Mouse (Mus musculus) CD4-positive helper T cell, adult 2 months (primary cell): Measurements from ENCODE around the gene Olig1.
"Not testable (repeated sequence)": the region's sequence is repeated elsewhere in the genome, so short reads cannot be mapped to it uniquely, and the experiment has no call there.

ENCODE experiments used
- DNase-seq: peaks from one replicate; pipeline ENCODE4 v3.0.0-alpha.2; 2012; ENCODE audit warnings: low read depth, missing footprints, low spot score

The Olig1 gene

GRCm38 (mm10) chr16:91239024-91239423, 30.5 kb upstream of the Olig1 start:
- no peak for DNase-seq

GRCm38 (mm10) chr16:91246292-91246691, 23.3 kb upstream of the Olig1 start:
- DNase-seq, result no peak

DNA sequence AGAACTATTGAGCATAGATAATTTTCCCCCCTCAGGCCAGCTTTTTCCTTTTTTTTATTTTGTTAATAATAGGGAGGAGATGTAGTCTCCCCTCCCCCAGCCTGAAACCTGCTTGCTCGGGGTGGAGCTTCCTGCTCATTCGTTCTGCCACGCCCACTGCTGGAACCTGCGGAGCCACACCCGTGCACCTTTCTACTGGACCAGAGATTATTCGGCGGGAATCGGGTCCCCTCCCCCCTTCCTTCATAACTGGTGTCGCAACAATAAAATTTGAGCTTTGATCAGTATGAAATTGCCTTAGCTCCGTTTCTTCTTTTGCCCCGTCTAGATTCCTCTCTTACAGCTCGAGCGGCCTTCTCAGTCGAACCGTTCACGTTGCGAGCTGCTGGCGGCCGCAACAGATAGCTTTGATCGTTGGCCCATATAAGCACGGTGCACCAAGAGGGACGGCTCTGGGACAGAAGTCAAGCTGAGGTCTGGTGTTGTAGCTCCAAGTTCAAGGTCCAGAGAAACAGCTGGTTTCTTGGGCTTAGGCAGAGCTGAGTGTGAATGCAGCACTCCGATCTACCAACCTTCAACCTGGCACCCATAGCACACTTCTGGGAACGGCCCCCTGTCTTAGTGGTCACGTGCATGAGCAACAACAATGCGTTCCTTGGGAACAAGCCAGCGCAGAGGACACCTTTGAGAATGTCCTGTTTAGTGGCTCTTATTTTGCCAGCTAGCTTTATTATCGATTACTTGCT, 14.0 kb upstream of the Olig1 start:
- DNase-seq, result not testable (repeated sequence)

DNA sequence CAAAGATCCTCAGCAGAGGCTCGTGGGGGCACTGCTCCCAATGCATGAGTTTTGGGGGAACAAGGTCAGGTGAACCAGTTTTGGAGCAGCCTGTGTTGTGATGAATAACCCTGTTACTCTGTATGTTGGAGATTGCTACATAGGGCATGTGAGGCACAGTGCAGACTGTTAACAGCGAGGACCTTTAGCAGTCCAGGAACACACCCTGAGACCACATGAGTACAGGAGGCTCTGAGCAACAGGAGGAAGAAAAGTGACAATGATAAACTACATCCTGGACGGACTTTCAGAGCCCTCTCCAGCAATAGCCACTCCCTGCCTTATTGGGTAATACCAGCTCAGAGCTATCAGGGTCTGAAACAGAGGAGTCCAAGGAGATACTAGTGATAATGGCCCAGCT, 10.6 kb upstream of the Olig1 start:
- no peak for DNase-seq

- no peak for DNase-seq
These were observed 8.7 kb upstream of the Olig1 start for GRCm38 (mm10) chr16:91260861-91261260.

- no peak for DNase-seq
These were observed 6.9 kb upstream of the Olig1 start for GRCm38 (mm10) chr16:91262467-91263220.

- DNase-seq, result no peak
These were observed 3.6 kb upstream of the Olig1 start for GRCm38 (mm10) chr16:91265972-91266371.

GRCm38 (mm10) chr16:91268724-91269452, 684 bp upstream of the Olig1 start:
- no peak for DNase-seq

DNA sequence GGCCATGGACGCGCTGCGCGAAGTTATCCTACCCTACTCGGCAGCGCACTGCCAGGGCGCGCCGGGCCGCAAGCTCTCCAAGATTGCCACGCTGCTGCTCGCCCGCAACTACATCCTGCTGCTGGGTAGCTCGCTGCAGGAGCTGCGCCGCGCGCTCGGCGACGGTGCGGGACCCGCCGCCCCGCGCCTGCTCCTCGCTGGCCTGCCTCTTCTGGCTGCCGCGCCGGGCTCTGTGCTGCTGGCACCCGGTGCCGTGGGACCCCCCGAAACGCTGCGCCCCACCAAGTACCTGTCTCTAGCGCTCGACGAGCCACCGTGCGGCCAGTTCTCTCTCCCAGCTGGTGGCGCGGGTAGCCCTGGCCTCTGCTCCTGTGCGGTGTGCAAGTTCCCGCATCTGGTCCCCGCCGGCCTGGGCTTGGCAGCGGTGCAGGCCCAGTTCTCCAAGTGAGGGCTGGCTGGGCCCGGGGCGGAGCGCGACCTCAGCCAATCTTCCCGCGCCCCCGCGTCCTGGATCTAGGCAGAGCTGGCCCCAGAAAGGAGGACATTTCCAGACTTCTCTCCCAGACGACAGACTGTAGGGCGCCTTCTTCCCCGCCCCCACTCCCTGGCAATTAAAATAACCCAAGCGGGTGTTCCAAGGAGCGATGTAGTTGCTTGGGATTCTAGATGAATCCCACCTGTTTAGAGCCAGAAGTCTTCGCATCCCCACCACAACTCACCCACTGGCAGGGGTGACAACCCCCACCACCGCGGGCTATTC, 820 bp downstream of the Olig1 start:
- no peak for DNase-seq

GRCm38 (mm10) chr16:91270982-91271549, 1.5 kb downstream of the Olig1 start:
- no peak for DNase-seq

DNA sequence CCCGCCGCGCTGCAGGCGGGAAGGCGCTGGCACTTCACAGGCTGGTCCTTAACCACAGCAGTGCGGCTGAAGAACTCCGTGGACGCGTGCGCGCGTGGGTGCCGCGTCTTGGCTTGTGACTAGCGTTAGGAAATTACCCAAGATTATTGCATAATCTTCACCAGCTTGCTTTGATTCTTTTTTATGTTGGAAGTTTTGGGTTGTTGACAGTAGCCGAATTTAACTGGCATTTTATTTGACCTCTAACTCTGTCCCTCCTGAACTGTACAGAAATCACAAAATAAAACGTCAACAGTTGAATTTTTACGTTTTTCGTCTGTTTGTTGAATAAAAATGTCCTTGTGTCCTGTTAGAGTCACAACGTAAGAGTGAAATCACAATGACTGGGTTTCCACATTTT, 2.1 kb downstream of the Olig1 start:
- DNase-seq, result no peak

DNA sequence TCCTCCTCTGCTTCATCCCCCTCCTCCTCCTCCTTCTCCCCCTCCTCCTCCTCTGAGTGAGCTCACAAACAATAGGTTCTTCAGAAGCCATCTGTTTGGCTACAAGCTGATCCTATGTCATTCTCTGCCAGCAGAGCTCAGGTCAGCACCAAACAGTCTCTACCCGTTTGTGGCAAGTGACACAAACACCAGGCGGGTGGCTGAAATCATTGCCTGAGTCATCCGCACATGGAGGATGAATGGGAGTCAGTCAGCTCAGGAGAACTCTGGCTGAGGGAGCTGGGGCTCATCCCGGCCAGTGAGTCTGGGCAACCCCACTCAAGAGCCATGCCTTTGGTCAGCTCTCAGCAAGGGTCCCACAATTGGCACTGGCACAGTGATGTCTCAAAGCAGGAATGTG, 10.9 kb downstream of the Olig1 start:
- no peak for DNase-seq

DNA sequence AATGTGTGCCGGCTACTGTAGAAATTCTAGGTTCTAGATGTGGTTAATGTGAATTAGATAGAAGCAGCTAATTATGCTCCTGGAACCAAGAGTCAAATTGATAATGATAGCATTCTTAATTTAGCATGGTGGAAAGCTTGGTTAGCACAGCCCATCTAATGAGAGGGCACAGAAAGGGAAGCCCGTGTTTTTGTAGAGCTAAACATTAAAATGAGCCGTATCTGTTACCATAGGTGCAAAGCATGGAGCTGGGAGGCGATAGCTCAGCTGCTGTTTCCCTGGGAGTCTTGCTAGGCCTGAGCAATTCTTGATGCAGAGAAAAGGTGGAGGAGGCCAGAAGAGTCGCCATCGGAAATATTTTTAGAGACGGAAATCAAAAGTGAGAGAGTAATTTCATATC, 22.5 kb downstream of the Olig1 start:
- DNase-seq, result no peak

GRCm38 (mm10) chr16:91292719-91293333, 23.3 kb downstream of the Olig1 start:
- DNase-seq, result no peak

GRCm38 (mm10) chr16:91297726-91298125, 28.2 kb downstream of the Olig1 start:
- DNase-seq, result no peak

DNA sequence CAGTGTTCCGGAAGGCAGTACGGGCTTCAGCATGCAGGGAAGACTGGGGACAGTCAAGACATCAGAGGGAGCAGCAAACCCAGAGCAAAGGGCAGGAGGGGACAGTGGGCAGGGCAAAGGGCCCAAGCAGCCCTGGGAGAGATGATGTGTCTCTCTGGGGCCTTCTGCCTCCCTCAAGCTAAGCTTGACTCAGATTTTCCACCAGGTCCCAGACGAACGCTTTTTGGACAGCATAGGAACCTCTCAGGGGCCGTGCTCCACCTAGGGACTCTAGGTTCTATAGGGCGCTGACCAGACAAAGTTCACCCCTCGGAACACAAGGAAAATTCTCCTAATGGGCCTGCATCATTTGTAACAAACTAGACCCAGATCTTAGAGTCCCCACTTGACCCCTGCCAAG, 29.8 kb downstream of the Olig1 start:
- DNase-seq, result no peak

DNA sequence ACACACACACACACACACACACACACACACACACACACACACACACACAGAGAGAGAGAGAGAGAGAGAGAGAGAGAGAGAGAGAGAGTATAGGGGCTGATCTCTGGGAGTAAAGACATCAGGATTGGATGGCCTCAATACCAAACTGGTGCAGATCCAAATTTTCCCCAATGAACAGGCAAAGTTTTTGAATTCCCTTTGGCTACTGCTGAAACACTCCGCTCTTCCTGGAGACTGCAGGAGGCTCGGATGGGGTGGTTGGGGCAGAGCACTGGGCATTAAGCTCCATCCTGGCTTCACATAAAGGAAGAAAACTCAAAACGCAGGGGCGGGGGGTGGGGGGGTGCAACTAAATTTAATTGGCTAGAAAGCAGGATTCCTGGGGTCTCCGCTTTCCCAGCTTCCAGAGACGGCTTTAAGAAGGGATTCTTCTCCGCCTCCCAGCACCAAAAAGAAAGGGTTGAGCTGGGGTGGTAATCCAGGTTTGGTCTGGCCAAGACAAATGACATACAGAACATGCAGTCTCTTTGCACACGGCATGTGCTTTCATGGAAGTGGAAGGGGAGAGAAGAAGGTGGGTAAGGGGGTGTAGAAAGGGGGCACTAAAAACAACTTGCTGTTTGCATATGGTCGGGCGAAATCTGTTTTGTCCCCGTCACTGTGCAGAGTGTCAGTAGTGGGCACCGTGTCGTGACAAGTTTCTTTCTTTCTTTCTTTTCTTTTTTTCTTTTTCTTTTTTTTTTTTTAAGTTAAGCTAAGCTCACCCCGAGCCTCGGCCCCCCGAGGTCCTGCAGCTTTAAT, 31.3 kb downstream of the Olig1 start:
- no peak for DNase-seq

- no peak for DNase-seq
These were observed 31.9 kb downstream of the Olig1 start for GRCm38 (mm10) chr16:91301454-91301853.

GRCm38 (mm10) chr16:91303776-91304709, 34.5 kb downstream of the Olig1 start:
- no peak for DNase-seq
